Mouse (Mus musculus): ENCODE measurements around the gene Rabl2. TPM values are rescaled to one million over a fixed set of nuclear protein-coding genes. Genes with fewer than 3 reads are reported as not detected.
A peak's percentile ranks its signal among the peaks of the same experiment; 100 is the strongest.

Gene Rabl2
- polyA plus RNA-seq (2015; fragmentation: Nextera tagmentation; extraction: Ambion mirVana): 13.0 and 15.7 TPM in 2 replicates

- DNase-seq (ENCODE audit: low spot score): peak; percentile 67
Measured at GRCm38 (mm10) chr15:89591723-89592455, at the start of gene Rabl2. Rabl2 (minus strand) TSS chr15:89591923.

- DNase-seq (ENCODE audit: low spot score): peak; percentile 55
Measured at GRCm38 (mm10) chr15:89623626-89623959, 31.9 kb upstream of the Rabl2 start.

- DNase-seq (ENCODE audit: low spot score): no peak
Measured at GRCm38 (mm10) chr15:89622959-89623625, 31.4 kb upstream of the Rabl2 start.

GRCm38 (mm10) chr15:89622312-89622958, 30.7 kb upstream of the Rabl2 start:
- DNase-seq (ENCODE audit: low spot score): peak; percentile 35

GRCm38 (mm10) chr15:89607888-89608287, 16.2 kb upstream of the Rabl2 start:
- peak; percentile 26 for DNase-seq (ENCODE audit: low spot score)

GRCm38 (mm10) chr15:89607480-89607879, 15.8 kb upstream of the Rabl2 start:
- DNase-seq (ENCODE audit: low spot score): no peak

- DNase-seq (ENCODE audit: low spot score): peak; percentile 10
Measured at GRCm38 (mm10) chr15:89605822-89606570, 14.3 kb upstream of the Rabl2 start.

GRCm38 (mm10) chr15:89592548-89592947, 825 bp upstream of the Rabl2 start:
- DNase-seq (ENCODE audit: low spot score): no peak

GRCm38 (mm10) chr15:89591317-89591716, 406 bp downstream of the Rabl2 start:
- DNase-seq (ENCODE audit: low spot score): no peak

GRCm38 (mm10) chr15:89589146-89589545, 2.6 kb downstream of the Rabl2 start:
- no peak for DNase-seq (ENCODE audit: low spot score)

GRCm38 (mm10) chr15:89585631-89586030, 6.1 kb downstream of the Rabl2 start:
- DNase-seq (ENCODE audit: low spot score): no peak

- DNase-seq (ENCODE audit: low spot score): no peak
Measured at GRCm38 (mm10) chr15:89585101-89585500, 6.6 kb downstream of the Rabl2 start.

- no peak for DNase-seq (ENCODE audit: low spot score)
Measured at GRCm38 (mm10) chr15:89582494-89582893, 9.2 kb downstream of the Rabl2 start.

GRCm38 (mm10) chr15:89572147-89572546, 19.6 kb downstream of the Rabl2 start:
- no peak for DNase-seq (ENCODE audit: low spot score)

- no peak for DNase-seq (ENCODE audit: low spot score)
Measured at GRCm38 (mm10) chr15:89568114-89568513, 23.6 kb downstream of the Rabl2 start, which contains the start of gene Acr. Acr (plus strand) TSS chr15:89568326.

- DNase-seq (ENCODE audit: low spot score): no peak
Measured at GRCm38 (mm10) chr15:89559202-89559731, 32.5 kb downstream of the Rabl2 start.

GRCm38 (mm10) chr15:89557996-89558390, 33.7 kb downstream of the Rabl2 start:
- DNase-seq (ENCODE audit: low spot score): no peak

GRCm38 (mm10) chr15:89557179-89557995, 34.3 kb downstream of the Rabl2 start:
- no peak for DNase-seq (ENCODE audit: low spot score)

GRCm38 (mm10) chr15:89556401-89557178, 35.1 kb downstream of the Rabl2 start:
- no peak for DNase-seq (ENCODE audit: low spot score)

- no peak for DNase-seq (ENCODE audit: low spot score)
Measured at GRCm38 (mm10) chr15:89555591-89555990, 36.1 kb downstream of the Rabl2 start.

All from thymus, postnatal 0 days (tissue).